ENCODE assay signal across 25 mouse cellular contexts in the genomic region with DNA sequence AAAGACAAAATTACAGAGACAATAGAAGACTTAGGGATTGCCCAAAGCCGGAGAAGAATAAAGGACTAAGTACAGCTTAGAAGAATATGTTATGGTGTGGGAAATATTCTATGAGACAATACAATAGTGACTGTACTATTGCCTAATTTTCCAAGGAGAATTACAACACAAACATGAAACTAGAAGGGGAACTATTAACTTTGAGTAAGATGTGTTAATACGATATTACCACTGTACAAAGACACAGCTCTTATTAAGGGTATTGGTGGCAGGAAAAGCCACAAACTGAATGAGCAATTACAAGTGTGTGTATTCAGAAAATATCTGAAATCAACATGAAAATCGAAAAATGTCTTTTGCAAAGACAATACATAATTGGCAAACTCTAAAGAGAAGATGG.
"Had no signal": no experiment of that assay in that cellular context is flagged by ENCODE, and none has a peak within 500 bp of the region (broad histone marks: within the 10 kb centered on the region; RNA-seq: fewer than 3 reads in every experiment).

No protein-coding gene starts in this region.

- H3K27me3 ChIP-seq: heart, embryonic 13.5 days; heart, embryonic 15.5 days; hindbrain, embryonic 13.5 days; hindbrain, embryonic 15.5 days; intestine, embryonic 15.5 days; limb, embryonic 12.5 days; liver, embryonic 13.5 days had no signal

- H3K36me3 ChIP-seq: heart, embryonic 10.5 days; heart, embryonic 13.5 days; heart, embryonic 15.5 days; hindbrain, embryonic 13.5 days; hindbrain, embryonic 15.5 days; intestine, embryonic 15.5 days; limb, embryonic 10.5 days; limb, embryonic 12.5 days; liver, embryonic 13.5 days had no signal

- H3K4me3 ChIP-seq: heart, embryonic 10.5 days; heart, embryonic 13.5 days; heart, embryonic 15.5 days; hindbrain, embryonic 13.5 days; hindbrain, embryonic 15.5 days; intestine, embryonic 15.5 days; layer of hippocampus, adult 2 months; left cerebral cortex, adult 2 months; limb, embryonic 10.5 days; limb, embryonic 12.5 days; liver, embryonic 13.5 days had no signal

- H3K9me3 ChIP-seq: heart, embryonic 10.5 days; heart, embryonic 13.5 days; heart, embryonic 15.5 days; hindbrain, embryonic 13.5 days; hindbrain, embryonic 15.5 days; intestine, embryonic 15.5 days; limb, embryonic 10.5 days; limb, embryonic 12.5 days; liver, embryonic 13.5 days had no signal

- ATAC-seq: inflammation-experienced regulatory T-cells, adult 6 months; intestine, embryonic 15.5 days; intestine, postnatal 0 days had no signal

- H3K4me1 ChIP-seq: heart, embryonic 10.5 days; heart, embryonic 13.5 days; heart, embryonic 15.5 days; hindbrain, embryonic 13.5 days; hindbrain, embryonic 15.5 days; intestine, embryonic 15.5 days; limb, embryonic 10.5 days; limb, embryonic 12.5 days; liver, embryonic 13.5 days had no signal

- DNase-seq: gastrocnemius, postnatal 14 days; gastrocnemius, postnatal 36 days; heart, adult 18-20 months; heart, postnatal 14 days; heart, postnatal 36 days; kidney, adult 18-20 months; kidney, adult 8-10 months; kidney, postnatal 10 days; kidney, postnatal 25 days; kidney, postnatal 4 days; liver; liver, embryonic 13.5 days had no signal

- H3K9ac ChIP-seq: heart, embryonic 13.5 days; heart, embryonic 15.5 days; hindbrain, embryonic 13.5 days; hindbrain, embryonic 15.5 days; intestine, embryonic 15.5 days; limb, embryonic 12.5 days; liver, embryonic 13.5 days had no signal

- H3K4me2 ChIP-seq: heart, embryonic 13.5 days; heart, embryonic 15.5 days; hindbrain, embryonic 13.5 days; hindbrain, embryonic 15.5 days; intestine, embryonic 15.5 days; limb, embryonic 12.5 days; liver, embryonic 11.5 days; liver, embryonic 13.5 days had no signal

- H3K27ac ChIP-seq: heart, embryonic 10.5 days; heart, embryonic 13.5 days; heart, embryonic 15.5 days; hindbrain, embryonic 13.5 days; hindbrain, embryonic 15.5 days; intestine, embryonic 15.5 days; layer of hippocampus, adult 2 months; left cerebral cortex, adult 2 months; limb, embryonic 10.5 days; limb, embryonic 12.5 days; liver, embryonic 13.5 days had no signal
